Comparison of ENCODE assay signal across 16 mouse cellular contexts in genomic region chr17:48542733-48543132, GRCm38 (mm10).
DNase-seq lines count a peak whose midpoint lies in the region; ATAC-seq and TF ChIP-seq lines count a peak whose summit lies in the region.
"Had no signal": no experiment of that assay in that cellular context is flagged by ENCODE, and none has a peak within 500 bp of the region (broad histone marks: within the 10 kb centered on the region; RNA-seq: fewer than 3 reads in every experiment).

No protein-coding gene starts in this region.

- peak overlapping the region; percentile 26; the same call in 1 of the 2 replicates for H3K4me2 ChIP-seq in hindbrain, embryonic 15.5 days
- no peak overlapping the region for H3K4me2 ChIP-seq in hindbrain, embryonic 12.5 days (replicated peaks)
- H3K4me2 ChIP-seq: embryonic facial prominence, embryonic 12.5 days had no signal

- no peak overlapping the region for H3K27ac ChIP-seq in hindbrain, embryonic 15.5 days (replicated peaks)
- no peak overlapping the region for H3K27ac ChIP-seq in hindbrain, embryonic 12.5 days
- H3K27ac ChIP-seq in layer of hippocampus, adult 2 months: peak overlapping the region; percentile 75
- H3K27ac ChIP-seq: embryonic facial prominence, embryonic 12.5 days; heart, adult 2 months; limb, embryonic 10.5 days had no signal

- no peaks in the 10 kb centered on the region for H3K27me3 ChIP-seq in hindbrain, embryonic 15.5 days
- H3K27me3 ChIP-seq in hindbrain, embryonic 12.5 days: no peaks in the 10 kb centered on the region
- H3K27me3 ChIP-seq: embryonic facial prominence, embryonic 12.5 days had no signal

- H3K4me1 ChIP-seq in hindbrain, embryonic 15.5 days (replicated peaks): peaks cover 17% of the 10 kb centered on the region
- H3K4me1 ChIP-seq in hindbrain, embryonic 12.5 days: 0 out of 2 replicates have a peak, but pooled peaks cover 4% of the 10 kb centered on the region
- H3K4me1 ChIP-seq: embryonic facial prominence, embryonic 12.5 days had no signal

- no peak for ATAC-seq in hindbrain, embryonic 15.5 days (ENCODE audit: low FRiP score, low read depth)
- ATAC-seq in hindbrain, embryonic 12.5 days (ENCODE audit: low FRiP score): no peak
- ATAC-seq: liver, postnatal 0 days had no signal

- H3K9ac ChIP-seq in hindbrain, embryonic 15.5 days: 0 out of 2 replicates have a peak overlapping the region, but pooled peaks have one; percentile 12
- H3K9ac ChIP-seq in hindbrain, embryonic 12.5 days: no peak overlapping the region
- H3K9ac ChIP-seq: embryonic facial prominence, embryonic 12.5 days; liver, postnatal 0 days had no signal

- TF ChIP-seq CTCF in layer of hippocampus, adult 2 months (conservative IDR thresholded peaks at IDR 0.05): no peak

- H3K36me3 ChIP-seq in hindbrain, embryonic 15.5 days: no peaks in the 10 kb centered on the region
- H3K36me3 ChIP-seq in hindbrain, embryonic 12.5 days: no peaks in the 10 kb centered on the region
- H3K36me3 ChIP-seq: embryonic facial prominence, embryonic 12.5 days; limb, embryonic 10.5 days had no signal

- no peaks in the 10 kb centered on the region for H3K9me3 ChIP-seq in hindbrain, embryonic 15.5 days
- H3K9me3 ChIP-seq in hindbrain, embryonic 12.5 days (replicated peaks): no peaks in the 10 kb centered on the region
- H3K9me3 ChIP-seq: embryonic facial prominence, embryonic 12.5 days; limb, embryonic 10.5 days had no signal

- no peak overlapping the region for H3K4me3 ChIP-seq in hindbrain, embryonic 15.5 days
- no peak overlapping the region for H3K4me3 ChIP-seq in hindbrain, embryonic 12.5 days
- peak overlapping the region; percentile 1; the same call in 1 of the 2 replicates for H3K4me3 ChIP-seq in layer of hippocampus, adult 2 months
- H3K4me3 ChIP-seq: embryonic facial prominence, embryonic 12.5 days; erythroblast, embryonic 14.5 days; heart, adult 2 months; limb, embryonic 10.5 days had no signal

- no peak for DNase-seq in layer of hippocampus, adult 2 months (ENCODE audit: low spot score in 2 of 2)
- no peak for DNase-seq in layer of hippocampus, postnatal 14 days (ENCODE audit: low spot score in 2 of 2)
- peak; percentile 14 for DNase-seq in right cerebral cortex, adult 18-20 months
- no peak for DNase-seq in right cerebral cortex, postnatal 14 days
- no peak for DNase-seq in B cell, adult 2 months
- DNase-seq: adrenal gland, adult 2 months; gastrocnemius, postnatal 25 days; heart, adult 2 months; heart, postnatal 4 days; kidney, adult 11 months; liver, postnatal 0 days had no signal

- 53% methylated on average over 11 of the region's 11 CpGs for WGBS in hindbrain, embryonic 15.5 days
- 72% methylated on average over 11 of the region's 11 CpGs for WGBS in hindbrain, embryonic 12.5 days
